Mouse (Mus musculus) C2C12 (cell line): ENCODE measurements at regions not wholly inside any gene's neighbourhood (a gene's known extent, or its start where the extent isn't known, plus 50 kb on each side); places are given as distances from the start of the nearest gene placed in this dataset.

ENCODE experiments used
- CTCF ChIP-seq: IDR thresholded peaks from one replicate; pipeline ENCODE4 v1.5.1; 2011; ENCODE audit not compliant: control insufficient read depth, insufficient read depth, insufficient read length
- FOSL1 ChIP-seq: IDR thresholded peaks from one replicate; pipeline ENCODE4 v1.8.0; 2011; ENCODE audit warnings: mild to moderate bottlenecking, low read length; ENCODE audit not compliant: poor library complexity, insufficient read depth, severe bottlenecking
- MYOG ChIP-seq: IDR thresholded peaks from one replicate; pipeline ENCODE4 v1.6.1; 2011; ENCODE audit not compliant: control insufficient read depth, insufficient read length; ENCODE audit errors: extremely low read depth
- USF1 ChIP-seq: IDR thresholded peaks from one replicate; pipeline ENCODE4 v1.6.1; 2011; ENCODE audit warnings: low read depth, mild to moderate bottlenecking, control low read depth, moderate library complexity

DNA sequence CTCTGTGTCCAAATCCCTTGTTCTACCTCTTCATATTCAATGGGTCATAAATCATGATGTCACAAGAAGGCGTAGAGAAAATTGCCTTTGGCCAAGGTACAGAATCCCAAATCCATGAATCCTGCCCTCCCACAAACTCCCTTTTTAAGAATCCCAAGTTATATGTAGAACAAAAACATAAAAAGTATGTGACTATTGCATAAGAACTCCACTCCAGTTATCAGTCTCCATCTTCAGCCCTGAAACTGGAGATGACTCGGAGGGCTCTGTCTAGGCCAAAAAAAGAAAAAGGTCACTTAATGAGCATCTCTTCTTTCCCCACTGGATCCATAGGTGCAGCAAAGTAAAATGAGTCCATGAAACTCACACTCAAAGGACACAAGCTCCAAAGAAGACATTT is 885.5 kb upstream of the Gm7489 start:
- no peak for TF ChIP-seq FOSL1
- no peak for TF ChIP-seq USF1
- TF ChIP-seq MYOG, result no peak
- TF ChIP-seq CTCF, result no peak
